Mouse (Mus musculus): ENCODE data around the gene Prkch.
"Not testable (repeated sequence)": the region's sequence is repeated elsewhere in the genome, so short reads cannot be mapped to it uniquely, and the experiment has no call there.

The Prkch gene

DNA sequence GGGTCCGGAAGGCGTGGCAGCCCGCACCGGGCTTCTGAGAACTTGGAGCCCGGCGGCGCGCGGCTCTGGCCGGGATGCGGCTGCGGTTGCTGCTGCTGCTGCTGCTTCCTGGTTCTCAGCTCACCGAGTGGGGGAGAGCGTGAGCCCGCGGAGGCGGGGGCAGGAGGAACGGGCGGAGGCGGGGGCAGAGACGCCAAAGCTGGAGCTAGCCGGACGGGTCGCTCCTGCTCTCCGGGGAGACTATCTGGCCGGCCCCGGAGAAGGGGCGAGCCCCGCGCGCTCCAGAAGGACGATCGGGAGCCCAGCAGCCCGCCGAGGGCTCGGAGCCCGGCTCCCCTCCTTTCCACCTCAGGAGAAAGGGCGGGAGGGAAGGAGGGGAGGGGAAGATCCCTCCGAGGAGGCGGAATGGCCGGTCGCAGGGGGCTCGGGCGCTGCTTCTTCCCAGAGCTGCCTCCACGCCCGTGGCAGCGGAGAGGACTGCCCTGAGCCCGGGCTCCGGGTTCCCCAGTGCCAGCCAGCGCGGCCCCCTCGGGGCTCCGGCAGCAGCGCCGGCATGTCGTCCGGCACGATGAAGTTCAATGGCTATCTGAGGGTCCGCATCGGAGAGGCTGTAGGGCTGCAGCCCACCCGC lies at the start of gene Prkch:
Gene Prkch, plus strand, starts transcription at position 187 of the 631 bp plus-strand sequence.
- peak; percentile 85 for DNase-seq (ENCODE audit: extremely low spot score, low spot score)

- no peak for DNase-seq (ENCODE audit: extremely low spot score, low spot score)
Observed at GRCm38 (mm10) chr12:73537499-73538138, 47.0 kb upstream of the Prkch start.

DNA sequence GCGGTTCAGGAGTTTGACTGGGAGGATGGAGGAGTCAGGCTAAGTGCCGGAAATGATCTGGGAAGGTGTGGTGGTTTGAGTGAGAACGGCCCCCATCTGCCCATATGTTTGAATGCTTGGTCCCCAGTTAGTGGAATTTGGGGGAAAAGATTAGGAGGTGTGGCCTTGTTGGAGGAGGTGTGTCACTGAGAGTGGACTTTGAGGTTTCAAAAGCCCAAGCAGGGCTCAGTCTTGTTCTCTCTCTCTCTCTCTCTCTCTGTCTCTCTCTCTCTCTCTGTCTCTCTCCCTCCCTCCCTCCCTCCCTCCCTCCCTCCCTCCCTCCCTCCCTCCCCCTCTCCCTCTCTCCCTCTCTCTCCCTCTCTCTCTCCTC lies 46.5 kb upstream of the Prkch start:
- DNase-seq (ENCODE audit: extremely low spot score, low spot score), result not testable (repeated sequence)

DNA sequence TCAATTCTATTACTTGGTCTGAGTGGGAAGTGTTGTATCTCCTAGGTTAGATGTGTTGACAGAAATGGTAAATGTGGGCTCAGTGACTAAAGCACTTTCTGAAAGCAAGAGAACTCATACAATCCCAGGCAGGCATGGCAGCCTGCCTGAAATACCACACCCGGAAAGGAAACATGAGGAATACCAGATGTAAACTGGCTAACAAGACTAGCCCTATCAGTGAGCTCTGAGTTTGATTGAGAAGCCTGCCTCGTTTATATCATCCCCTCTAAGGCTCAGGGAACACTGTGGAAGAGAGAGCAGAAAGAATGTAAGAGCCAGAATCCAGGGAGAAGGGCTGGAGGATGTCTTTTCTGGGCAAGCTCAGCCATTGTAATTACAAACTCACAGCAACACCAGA lies 45.4 kb upstream of the Prkch start:
- no peak for DNase-seq (ENCODE audit: extremely low spot score, low spot score)

DNA sequence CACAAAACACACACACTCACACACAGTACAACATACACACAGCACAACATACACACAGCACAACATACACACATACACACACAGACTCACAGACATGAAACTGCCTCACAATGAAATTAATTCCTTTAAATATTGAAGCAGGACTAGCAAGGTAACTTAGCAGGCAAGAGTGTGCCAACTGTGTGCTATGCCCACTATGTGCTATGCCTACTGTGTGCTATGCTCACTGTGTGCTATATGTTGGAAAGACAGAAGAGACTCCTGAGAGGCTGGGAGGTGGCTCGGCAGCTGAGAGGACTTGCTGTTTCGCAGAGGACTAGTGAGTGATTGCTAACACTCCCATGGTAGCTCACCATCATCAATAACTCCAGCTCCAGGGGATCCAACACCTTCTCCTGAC lies 44.2 kb upstream of the Prkch start:
- no peak for DNase-seq (ENCODE audit: extremely low spot score, low spot score)

- DNase-seq (ENCODE audit: extremely low spot score, low spot score), result no peak
Observed at GRCm38 (mm10) chr12:73543191-73543590, 41.4 kb upstream of the Prkch start.

- peak; percentile 68 for DNase-seq (ENCODE audit: extremely low spot score, low spot score)
Observed at GRCm38 (mm10) chr12:73544736-73545671, 39.6 kb upstream of the Prkch start.

DNA sequence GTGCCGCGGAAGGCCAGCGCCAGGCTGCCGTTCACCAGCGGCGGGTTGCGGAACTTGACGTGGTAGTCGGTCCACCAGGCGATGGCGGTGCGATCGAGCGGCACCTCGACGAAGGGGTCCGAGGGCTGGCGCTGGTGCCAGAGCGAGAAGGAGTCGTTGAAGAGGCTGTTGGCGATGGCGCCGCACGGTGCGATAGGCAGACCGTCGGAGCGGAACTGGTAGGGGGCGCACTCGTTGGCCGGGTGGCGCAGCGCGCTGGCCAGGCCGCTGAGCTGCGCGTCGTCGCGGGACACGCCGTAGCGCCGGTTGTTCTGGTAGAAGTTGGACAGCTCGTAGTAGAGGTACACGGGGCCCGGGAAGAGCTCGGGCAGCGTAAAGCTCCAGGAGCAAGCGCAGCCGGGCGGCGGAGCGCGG lies 38.9 kb upstream of the Prkch start:
- peak; percentile 74 for DNase-seq (ENCODE audit: extremely low spot score, low spot score)

GRCm38 (mm10) chr12:73546086-73546711 lies 38.4 kb upstream of the Prkch start, which contains the start of gene Tmem30b:
TSS of gene Tmem30b (minus strand) at chr12:73546392.
- no peak for DNase-seq (ENCODE audit: extremely low spot score, low spot score)

DNA sequence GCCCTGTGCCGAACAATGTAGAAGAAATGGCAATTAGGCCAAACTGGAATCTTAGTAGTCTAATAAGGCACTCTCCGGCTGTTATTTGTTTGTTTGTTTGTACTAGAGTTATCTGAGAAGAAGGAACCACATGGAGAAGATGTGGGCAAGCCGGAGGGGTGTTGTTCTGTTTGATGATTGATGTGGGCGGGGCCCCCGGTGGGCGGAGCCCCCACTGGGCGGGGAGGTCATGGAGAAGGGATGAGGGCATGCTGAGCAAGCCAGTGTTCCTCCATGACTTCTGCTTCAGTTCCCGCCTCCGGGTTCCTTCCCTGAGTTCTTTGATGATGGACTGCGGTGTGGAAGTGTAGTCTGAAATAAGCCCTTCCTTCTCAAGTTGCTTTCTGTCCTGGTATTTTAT lies 37.0 kb upstream of the Prkch start:
- DNase-seq (ENCODE audit: extremely low spot score, low spot score), result no peak

- DNase-seq (ENCODE audit: extremely low spot score, low spot score), result no peak
Observed at GRCm38 (mm10) chr12:73548259-73548658, 36.3 kb upstream of the Prkch start.

GRCm38 (mm10) chr12:73554155-73554554 lies 30.4 kb upstream of the Prkch start:
- DNase-seq (ENCODE audit: extremely low spot score, low spot score), result peak; percentile 66

DNA sequence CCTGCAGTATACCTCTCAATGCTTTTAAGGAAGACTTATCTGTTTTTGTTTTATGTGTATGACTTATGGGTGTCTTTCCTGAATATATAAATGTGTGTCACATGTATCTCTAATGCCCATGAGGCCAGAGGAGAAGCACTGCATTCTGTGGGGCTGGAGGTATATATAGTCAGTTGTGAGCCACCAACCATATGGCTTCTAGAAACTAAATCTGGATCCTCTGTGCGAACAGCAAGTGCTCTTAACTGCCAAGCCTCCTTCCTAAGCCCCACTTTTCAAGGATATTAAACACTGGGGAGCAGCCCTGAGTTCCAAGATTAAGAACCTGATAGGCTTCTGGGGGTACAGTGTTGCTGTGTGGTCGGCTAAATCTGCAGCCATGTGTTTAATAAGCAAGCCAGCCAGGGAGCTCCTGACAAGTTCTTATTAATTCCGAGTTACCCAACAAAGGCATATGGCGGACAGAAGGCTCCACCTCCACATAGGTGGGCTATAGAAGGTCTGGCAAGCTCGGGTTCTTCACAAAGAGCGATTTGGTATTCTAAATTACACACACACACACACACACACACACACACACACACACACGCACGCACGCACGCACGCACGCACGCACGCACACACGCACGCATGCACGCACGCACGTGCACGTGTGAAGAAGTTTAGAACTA lies 25.9 kb upstream of the Prkch start:
- DNase-seq (ENCODE audit: extremely low spot score, low spot score), result no peak

- DNase-seq (ENCODE audit: extremely low spot score, low spot score), result no peak
Observed at GRCm38 (mm10) chr12:73560091-73560490, 24.5 kb upstream of the Prkch start.

- DNase-seq (ENCODE audit: extremely low spot score, low spot score), result not testable (repeated sequence)
Observed at GRCm38 (mm10) chr12:73563122-73563521, 21.5 kb upstream of the Prkch start.

DNA sequence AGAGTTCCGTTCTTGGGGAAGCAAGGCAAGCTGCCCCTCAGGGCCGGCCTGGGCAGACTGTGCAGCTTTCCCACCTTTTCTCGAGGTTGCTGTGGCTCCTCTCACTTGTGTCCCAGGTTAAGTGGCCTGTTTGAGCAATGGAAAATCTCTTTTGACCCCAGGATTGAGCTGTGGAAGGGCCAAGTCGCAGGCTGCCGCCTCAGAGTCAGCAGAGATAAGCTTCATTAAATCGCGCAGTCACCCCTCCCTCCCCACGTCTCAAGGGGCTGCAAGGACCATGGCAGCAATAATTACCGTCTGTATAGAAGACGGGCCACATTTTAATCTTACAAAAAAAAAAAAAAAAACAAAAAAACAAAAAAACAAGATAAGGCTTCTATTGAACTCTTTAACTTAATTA lies 20.4 kb upstream of the Prkch start:
- no peak for DNase-seq (ENCODE audit: extremely low spot score, low spot score)

DNA sequence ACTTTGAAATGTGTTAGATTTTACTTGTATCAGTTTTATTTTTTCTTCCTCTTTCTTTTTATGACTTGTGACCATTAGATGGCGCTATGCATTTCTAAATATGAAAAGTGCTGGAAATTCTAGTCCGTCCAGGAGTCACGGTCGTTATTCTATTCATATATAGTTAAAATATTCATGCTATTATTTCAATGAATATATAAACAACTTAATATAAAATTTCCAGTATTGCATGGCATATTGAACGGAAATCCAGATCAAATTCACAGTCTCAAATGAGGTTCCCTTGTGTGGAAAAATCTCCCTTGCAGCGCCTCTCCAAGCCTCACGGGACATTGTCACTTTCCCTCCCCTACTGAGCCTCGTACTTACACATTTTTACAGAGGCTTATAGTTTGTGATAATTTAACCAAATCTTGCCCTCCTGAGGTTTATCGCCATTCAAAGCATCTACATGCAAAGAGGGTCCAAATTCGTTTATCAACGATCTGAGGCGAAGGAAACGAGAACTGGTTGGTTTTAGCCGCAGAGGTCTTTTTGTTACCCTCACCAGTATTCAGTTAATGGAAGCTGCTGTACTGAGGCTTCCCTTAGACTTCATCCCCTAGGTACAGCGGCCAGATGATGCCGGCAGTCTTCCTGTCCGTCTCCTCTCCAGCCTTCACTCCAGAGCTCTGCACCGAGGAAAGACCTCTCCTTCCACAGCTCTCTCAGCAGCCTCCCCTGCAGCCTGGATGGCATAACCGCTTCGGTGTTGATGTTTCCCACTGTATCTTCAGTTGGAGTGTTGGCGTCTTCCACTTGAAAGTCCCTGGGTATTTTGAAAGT lies 19.6 kb upstream of the Prkch start:
- DNase-seq (ENCODE audit: extremely low spot score, low spot score), result no peak

GRCm38 (mm10) chr12:73565620-73565969 lies 19.0 kb upstream of the Prkch start:
- DNase-seq (ENCODE audit: extremely low spot score, low spot score), result no peak

- DNase-seq (ENCODE audit: extremely low spot score, low spot score), result no peak
Observed at GRCm38 (mm10) chr12:73574632-73575031, 10.0 kb upstream of the Prkch start.

- DNase-seq (ENCODE audit: extremely low spot score, low spot score), result no peak
Observed at GRCm38 (mm10) chr12:73578141-73578540, 6.5 kb upstream of the Prkch start.

Data from neural tube, embryonic 10.5 days (tissue).